Mouse (Mus musculus): ENCODE results near the gene Ltb. TPM values are rescaled to one million over a fixed set of nuclear protein-coding genes. Genes with fewer than 3 reads are reported as not detected.

The Ltb gene
- polyA plus RNA-seq, 1 experiment from 2014 or later: 0.97 TPM

DNA sequence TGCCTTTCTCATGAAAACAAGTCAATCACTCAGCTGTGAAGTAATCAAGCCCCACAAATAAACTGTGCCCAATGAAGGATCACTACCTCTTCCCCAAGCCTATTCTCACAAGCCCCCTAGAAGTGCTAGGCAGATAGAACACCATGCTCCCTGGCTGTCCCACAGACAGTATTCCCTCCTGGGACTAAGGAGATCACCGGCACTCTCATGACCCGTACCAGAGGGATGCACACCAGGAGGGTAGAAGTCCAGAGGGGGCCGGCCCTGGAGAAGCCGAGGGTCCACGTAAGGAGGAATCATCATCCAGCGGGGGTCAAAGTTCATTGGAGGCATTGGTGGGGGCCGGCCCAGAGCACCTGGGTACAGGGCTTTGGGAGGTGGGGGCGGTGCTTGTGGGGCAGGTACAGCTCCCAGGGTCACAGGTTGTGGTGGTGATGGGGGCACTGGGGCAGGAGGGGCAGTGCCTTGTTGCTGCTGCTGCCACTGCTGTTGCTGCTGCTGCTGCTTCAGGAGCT, 36.5 kb upstream of the Ltb start:
- Histone ChIP-seq H3K27me3 (no peaks in the 10 kb centered on the region), H3K36me3 (peaks cover 95% of the 10 kb centered on the region), H3K9ac (no peak overlapping the region), H3K4me3 (no peak overlapping the region), H3K27ac (replicated peaks) (no peak overlapping the region), H3K4me1 (replicated peaks) (peaks cover 16% of the 10 kb centered on the region), H3K9me3 (no peaks in the 10 kb centered on the region), H3K4me2 (no peak overlapping the region)
- 93% methylated on average over 8 of the region's 8 CpGs for WGBS
- ATAC-seq (ENCODE audit: low FRiP score, low read depth): no peak

DNA sequence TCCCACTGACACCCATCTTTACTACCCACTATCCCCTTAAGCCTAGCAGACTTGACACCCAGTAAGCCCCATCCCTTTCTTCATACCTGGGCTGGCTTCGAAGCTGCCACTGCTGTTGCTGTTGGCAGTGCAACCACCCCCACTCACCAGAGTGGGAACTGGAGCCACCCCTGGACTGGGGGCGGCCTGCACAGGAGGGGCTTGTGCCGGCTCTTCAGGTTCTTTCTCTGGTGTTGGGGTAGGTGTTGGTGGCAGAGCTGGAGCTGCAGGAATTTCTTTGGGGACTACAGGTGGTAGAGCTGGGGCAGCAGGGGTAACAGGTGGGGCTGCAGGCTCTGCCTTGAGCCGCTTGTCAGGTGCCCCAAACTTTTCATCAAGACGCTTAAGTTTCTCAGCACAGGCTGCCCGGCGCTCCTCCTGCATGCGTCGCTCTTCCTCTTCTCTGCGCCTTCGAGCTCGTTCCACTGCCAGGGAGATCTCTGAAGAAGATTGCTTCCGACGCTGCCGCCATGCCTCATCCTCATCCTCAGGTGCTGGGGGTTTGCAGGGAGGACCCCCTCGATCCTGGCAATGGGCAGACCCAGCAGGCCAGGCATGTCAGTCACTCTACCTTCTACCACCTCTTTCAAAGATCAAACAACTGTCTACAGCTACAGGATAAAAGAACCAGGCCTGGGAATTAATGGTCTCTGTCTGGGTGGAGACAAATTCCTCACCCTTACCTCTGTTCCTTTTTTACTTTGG, 35.2 kb upstream of the Ltb start:
- peaks cover 82% of the 10 kb centered on the region for H3K36me3 ChIP-seq
- WGBS: 92% methylated on average over 16 of the region's 16 CpGs
- no peak for ATAC-seq (ENCODE audit: low FRiP score, low read depth)
- no peak overlapping the region for H3K4me3 ChIP-seq
- H3K27ac ChIP-seq (replicated peaks): no peak overlapping the region
- peaks cover 24% of the 10 kb centered on the region for H3K4me1 ChIP-seq (replicated peaks)
- no peak overlapping the region for H3K9ac ChIP-seq
- H3K9me3 ChIP-seq: no peaks in the 10 kb centered on the region
- H3K4me2 ChIP-seq: no peak overlapping the region
- H3K27me3 ChIP-seq: no peaks in the 10 kb centered on the region

DNA sequence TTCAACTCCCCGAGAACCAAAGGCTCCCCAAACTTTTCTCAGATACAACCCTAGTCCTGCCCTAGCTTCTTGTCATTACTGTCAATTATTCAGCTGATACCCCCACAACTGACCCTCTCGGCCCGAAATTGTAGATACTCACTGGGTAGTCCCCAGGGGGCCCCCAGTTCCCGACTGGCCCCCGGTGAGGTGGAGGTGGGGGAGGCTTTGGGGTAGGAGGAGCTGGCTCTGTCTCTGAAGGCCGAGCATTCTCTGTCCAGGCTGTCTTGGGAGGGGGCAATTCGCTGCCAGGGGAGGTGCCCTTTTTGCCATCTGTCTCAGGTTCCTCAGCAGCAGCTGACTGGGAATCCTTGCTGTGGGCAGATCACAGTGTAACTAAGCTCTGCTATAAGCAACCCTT, 34.6 kb upstream of the Ltb start:
- no peaks in the 10 kb centered on the region for H3K27me3 ChIP-seq
- no peak overlapping the region for H3K9ac ChIP-seq
- no peak overlapping the region for H3K4me3 ChIP-seq
- no peak overlapping the region for H3K27ac ChIP-seq (replicated peaks)
- H3K36me3 ChIP-seq: peaks cover 75% of the 10 kb centered on the region
- no peaks in the 10 kb centered on the region for H3K9me3 ChIP-seq
- ATAC-seq (ENCODE audit: low FRiP score, low read depth): no peak
- peaks cover 24% of the 10 kb centered on the region for H3K4me1 ChIP-seq (replicated peaks)
- no peak overlapping the region for H3K4me2 ChIP-seq
- WGBS: 88% methylated on average over 7 of the region's 7 CpGs

DNA sequence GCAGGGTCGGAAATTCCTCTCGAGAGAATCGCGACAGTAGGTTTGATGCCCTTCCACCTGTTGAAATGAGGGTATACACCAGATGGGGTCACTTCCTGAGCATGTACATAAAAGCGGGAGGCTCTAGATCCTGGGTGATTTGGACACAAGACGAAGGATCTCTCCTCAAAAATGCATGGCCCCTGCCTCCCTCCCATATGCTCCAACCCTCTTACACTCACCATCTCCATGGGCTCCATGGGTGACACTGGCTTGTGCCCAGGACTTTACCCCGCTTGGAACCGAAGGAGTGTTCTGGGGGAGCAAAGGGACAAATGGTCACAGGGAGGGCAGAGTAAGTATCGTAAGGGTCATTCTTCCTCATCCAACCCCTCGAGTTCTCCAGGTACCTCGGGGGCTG, 32.8 kb upstream of the Ltb start:
- Histone ChIP-seq H3K27me3 (no peaks in the 10 kb centered on the region), H3K9ac (no peak overlapping the region), H3K9me3 (no peaks in the 10 kb centered on the region), H3K4me3 (peak overlapping the region; percentile 96; the same call in 1 of the 2 replicates), H3K27ac (replicated peaks) (no peak overlapping the region), H3K36me3 (peaks cover 58% of the 10 kb centered on the region), H3K4me1 (replicated peaks) (peaks cover 33% of the 10 kb centered on the region), H3K4me2 (no peak overlapping the region)
- no peak for ATAC-seq (ENCODE audit: low FRiP score, low read depth)
- 83% methylated on average over 11 of the region's 11 CpGs for WGBS

DNA sequence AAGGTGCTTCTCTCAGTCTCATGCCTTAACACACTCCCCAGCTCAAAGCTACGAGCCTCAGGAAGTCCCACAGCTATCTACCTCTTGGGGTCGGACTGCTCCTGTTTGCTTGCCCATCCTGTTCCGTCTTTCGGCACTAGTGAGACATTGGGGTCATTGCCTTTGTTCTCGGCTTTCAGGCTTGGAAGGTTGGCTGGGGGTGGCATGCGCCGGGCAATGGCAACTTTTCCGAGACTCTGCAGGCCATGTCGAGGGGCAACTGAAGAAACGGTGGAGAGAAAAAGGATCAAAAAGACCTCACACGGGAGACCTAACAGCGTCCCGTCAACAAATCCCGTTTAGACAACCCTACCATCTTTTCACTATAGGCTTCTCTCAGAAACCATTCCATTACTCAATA, 32.1 kb upstream of the Ltb start:
- Histone ChIP-seq H3K27me3 (no peaks in the 10 kb centered on the region), H3K4me1 (replicated peaks) (peaks cover 39% of the 10 kb centered on the region), H3K4me3 (peak overlapping the region; percentile 96), H3K27ac (replicated peaks) (no peak overlapping the region), H3K4me2 (peak overlapping the region; percentile 95), H3K9me3 (no peaks in the 10 kb centered on the region), H3K36me3 (peaks cover 51% of the 10 kb centered on the region), H3K9ac (0 out of 2 replicates have a peak overlapping the region, but pooled peaks have one; percentile 100)
- no peak for ATAC-seq (ENCODE audit: low FRiP score, low read depth)
- WGBS: 76% methylated on average over 14 of the region's 14 CpGs

DNA sequence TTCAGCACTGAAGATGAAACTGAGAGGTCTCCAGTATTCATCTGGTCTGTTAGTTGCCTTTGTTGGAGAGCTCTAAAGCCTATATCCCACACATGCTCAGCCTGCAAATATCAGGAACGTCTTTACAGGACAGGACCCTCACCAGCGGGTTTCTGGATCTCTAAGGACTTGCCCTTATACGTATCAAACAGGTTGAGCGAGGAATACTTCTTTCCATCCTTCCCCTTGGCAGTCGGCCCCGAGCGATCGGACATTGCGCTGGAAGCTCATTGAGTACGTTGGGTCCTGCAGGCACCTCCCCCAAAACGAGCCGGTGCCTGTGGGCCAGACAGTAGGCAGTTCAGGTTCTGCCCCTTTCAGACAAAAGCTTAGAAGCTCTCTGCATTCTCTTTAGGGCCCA, 31.5 kb upstream of the Ltb start:
- 38% methylated on average over 12 of the region's 12 CpGs for WGBS
- Histone ChIP-seq H3K4me2 (peak overlapping the region; percentile 95), H3K9me3 (no peaks in the 10 kb centered on the region), H3K36me3 (peaks cover 44% of the 10 kb centered on the region), H3K9ac (peak overlapping the region; percentile 100), H3K27ac (replicated peaks) (no peak overlapping the region; the same call in 1 of the 2 replicates), H3K4me1 (replicated peaks) (peaks cover 39% of the 10 kb centered on the region), H3K4me3 (peak overlapping the region; percentile 96), H3K27me3 (no peaks in the 10 kb centered on the region)
- ATAC-seq (ENCODE audit: low FRiP score, low read depth): no peak

DNA sequence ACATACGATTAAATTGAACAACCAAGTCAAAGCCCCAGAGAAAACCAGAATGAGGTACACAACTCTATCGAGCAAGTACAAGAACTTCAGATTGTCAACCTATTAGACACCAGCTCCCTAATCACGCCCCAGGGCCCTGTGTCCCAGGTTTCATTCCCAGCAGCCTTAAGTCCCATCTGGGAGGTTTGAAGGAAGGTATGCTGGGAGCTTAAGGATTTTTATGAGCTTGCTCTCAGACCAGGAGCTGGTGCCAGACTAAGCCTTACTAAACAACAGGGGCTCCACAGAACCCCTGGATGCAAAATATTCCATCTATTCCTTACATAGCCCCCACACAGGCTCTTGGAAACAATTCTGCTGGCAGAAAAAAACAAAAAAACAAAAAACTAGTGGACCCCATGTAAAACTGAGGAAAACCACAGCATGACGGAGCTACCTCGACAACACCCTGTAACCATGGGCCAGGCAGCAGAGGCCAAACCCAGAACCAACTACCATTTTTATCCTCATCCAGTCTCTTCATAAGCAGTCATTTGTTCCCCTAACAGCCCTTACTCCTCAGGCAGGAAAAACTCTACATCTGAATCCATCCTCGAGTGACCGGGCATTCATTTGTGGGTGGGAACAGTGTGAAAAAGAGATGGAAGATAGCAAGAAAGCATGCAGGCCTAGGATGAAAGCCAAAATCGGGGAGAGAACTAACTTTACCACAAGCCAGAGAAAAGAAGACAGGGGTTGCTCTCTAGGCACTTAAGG, 30.7 kb upstream of the Ltb start:
- H3K4me1 ChIP-seq (replicated peaks): peaks cover 39% of the 10 kb centered on the region
- peaks cover 37% of the 10 kb centered on the region for H3K36me3 ChIP-seq
- H3K9ac ChIP-seq: peak overlapping the region; percentile 100
- 8% methylated on average over 8 of the region's 8 CpGs for WGBS
- H3K27ac ChIP-seq (replicated peaks): peak overlapping the region; percentile 99
- H3K9me3 ChIP-seq: no peaks in the 10 kb centered on the region
- H3K27me3 ChIP-seq: no peaks in the 10 kb centered on the region
- ATAC-seq (ENCODE audit: low FRiP score, low read depth): no peak
- H3K4me3 ChIP-seq: peak overlapping the region; percentile 96
- peak overlapping the region; percentile 95 for H3K4me2 ChIP-seq

DNA sequence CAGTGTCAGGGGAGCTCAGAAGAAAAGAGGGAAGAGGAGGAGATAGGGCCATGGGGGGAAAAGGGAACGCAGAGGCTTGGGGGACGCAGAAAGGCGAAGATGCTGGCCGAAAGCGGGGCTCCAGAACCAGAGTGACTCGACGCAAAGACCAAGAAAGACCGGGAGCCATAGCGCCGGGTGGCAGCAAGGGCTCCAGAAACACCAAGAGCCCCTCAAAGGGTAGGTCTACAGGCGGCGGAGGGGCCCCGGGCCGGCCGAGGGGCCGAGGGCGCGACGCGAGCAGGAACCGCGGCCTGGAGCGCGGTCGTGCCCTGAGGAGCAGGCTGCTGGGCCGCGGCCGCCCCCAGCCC, 30.0 kb upstream of the Ltb start:
- no peak for ATAC-seq (ENCODE audit: low FRiP score, low read depth)
- Histone ChIP-seq H3K4me2 (peak overlapping the region; percentile 95), H3K27ac (replicated peaks) (peak overlapping the region; percentile 99), H3K9ac (peak overlapping the region; percentile 100), H3K9me3 (no peaks in the 10 kb centered on the region), H3K36me3 (peaks cover 30% of the 10 kb centered on the region), H3K4me3 (peak overlapping the region; percentile 96), H3K4me1 (replicated peaks) (peaks cover 39% of the 10 kb centered on the region), H3K27me3 (no peaks in the 10 kb centered on the region)
- under 1% methylated on average over 24 of the region's 28 CpGs for WGBS

DNA sequence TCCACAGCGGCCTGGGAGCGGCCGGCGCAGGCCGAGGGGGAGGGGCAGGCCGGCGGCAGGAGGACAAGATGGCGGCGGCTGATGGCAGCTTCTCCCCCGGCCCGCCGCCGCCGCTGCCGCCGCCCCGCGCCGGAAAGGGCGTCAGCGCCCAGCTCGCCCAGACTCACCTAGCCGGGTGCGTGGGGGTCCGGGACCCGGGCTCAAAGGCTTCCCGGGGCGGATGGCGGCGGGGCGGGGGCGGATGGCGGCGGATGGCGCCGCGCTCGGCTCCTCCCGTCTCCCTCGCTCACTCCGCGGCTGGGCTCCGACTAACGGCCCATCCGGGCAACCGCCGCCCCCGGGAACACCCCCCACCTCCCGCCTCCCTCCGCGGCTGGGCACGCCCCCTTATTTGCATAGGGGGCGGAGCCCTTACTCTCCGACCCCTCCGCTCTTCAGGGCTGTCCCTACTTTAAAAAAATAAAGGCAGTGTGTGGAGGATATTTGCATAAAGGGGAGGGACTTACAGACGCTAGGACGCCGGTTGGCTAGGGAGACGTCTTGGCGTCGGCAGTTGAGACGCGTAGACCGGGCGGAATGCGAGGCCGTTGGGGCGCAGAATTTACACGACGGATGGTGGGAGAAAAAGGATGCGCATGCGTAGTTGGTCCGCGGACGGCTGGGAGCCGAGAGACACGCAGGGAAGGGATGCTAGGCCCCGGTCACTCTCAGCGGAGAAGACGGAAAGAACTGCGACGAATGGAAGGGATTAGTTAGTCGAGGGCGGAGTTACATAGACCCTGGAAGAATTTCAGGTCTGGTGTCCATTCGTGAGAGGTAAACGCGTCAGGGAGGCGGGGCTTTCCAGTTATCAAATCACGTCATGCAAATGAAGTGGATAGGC, 29.4 kb upstream of the Ltb start, which contains the start of gene Prrc2a:
Gene Prrc2a (minus strand): TSS at position 330 of the 883 bp plus-strand sequence.
- peak within 1 kb of the TSS; percentile 100 for H3K9ac ChIP-seq
- ATAC-seq (ENCODE audit: low FRiP score, low read depth): peak; percentile 95
- peak within 1 kb of the TSS; percentile 95 for H3K4me2 ChIP-seq
- no peaks in the 10 kb centered on the region for H3K27me3 ChIP-seq
- under 1% methylated on average over 81 of the region's 89 CpGs for WGBS
- H3K9me3 ChIP-seq: no peaks in the 10 kb centered on the region
- H3K36me3 ChIP-seq: peaks cover 24% of the 10 kb centered on the region
- peak within 1 kb of the TSS; percentile 96 for H3K4me3 ChIP-seq
- H3K4me1 ChIP-seq (replicated peaks): peaks cover 39% of the 10 kb centered on the region
- peak within 1 kb of the TSS; percentile 99 for H3K27ac ChIP-seq (replicated peaks)

DNA sequence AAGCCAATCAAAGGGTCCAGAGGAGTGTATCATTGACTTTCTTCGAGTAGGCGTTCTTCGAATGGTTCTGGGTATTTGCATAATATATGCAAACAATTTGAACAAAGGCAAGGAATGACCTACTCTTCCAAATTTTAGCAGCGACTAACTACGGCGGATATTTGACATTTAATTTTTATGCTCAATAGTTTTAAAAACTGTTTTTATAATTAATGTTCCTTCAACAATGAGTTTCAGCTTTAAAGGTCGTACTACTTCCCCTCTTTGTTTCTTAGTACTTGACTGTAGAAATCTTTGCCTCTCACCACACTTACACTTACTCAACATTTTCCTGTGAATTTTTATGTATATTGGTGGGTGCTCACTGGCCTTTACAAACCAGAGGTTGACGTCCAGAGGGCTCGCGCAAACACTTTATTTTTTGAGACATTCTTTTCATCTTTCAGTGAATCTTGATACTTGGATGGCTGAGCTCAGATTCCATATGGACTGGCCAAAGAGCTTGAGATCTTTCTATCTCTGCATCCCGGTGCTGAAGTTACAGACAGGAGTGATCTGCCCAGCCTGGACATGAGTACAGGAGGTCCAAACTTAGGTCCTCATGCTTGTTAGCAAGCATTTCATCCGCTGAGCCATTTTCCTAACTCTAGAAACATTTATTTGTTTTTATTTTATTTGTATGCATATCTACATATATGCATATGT, 28.6 kb upstream of the Ltb start:
- H3K9ac ChIP-seq: peak overlapping the region; percentile 44
- peaks cover 16% of the 10 kb centered on the region for H3K36me3 ChIP-seq
- H3K4me2 ChIP-seq: peak overlapping the region; percentile 95
- H3K27ac ChIP-seq (replicated peaks): peak overlapping the region; percentile 99
- H3K9me3 ChIP-seq: no peaks in the 10 kb centered on the region
- peaks cover 39% of the 10 kb centered on the region for H3K4me1 ChIP-seq (replicated peaks)
- ATAC-seq (ENCODE audit: low FRiP score, low read depth): no peak
- peak overlapping the region; percentile 96 for H3K4me3 ChIP-seq
- no peaks in the 10 kb centered on the region for H3K27me3 ChIP-seq
- 24% methylated on average over 12 of the region's 12 CpGs for WGBS
